Mouse (Mus musculus): Measurements from ENCODE around the gene Tamm41.

Tamm41 gene

DNA sequence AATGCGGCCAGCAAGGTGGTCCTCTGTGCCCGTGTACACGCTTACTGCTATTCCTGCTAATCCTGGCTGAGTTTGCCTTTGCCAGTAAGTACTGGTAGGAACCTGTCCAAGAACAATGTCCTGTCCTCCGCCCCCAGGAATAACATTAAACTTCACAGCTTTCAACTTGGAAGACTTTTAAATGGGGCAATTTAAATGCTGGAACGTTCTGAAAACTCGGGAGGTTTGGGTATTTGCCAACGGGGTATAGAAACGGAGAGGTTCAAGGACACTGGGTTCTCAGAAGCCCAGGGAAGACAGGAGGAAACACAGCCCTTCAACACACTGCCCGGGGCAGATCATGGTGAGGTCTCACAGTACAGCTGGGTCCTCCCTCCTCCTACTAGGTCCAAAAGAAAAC is 14.8 kb downstream of the Tamm41 start:
- no peak for DNase-seq

DNA sequence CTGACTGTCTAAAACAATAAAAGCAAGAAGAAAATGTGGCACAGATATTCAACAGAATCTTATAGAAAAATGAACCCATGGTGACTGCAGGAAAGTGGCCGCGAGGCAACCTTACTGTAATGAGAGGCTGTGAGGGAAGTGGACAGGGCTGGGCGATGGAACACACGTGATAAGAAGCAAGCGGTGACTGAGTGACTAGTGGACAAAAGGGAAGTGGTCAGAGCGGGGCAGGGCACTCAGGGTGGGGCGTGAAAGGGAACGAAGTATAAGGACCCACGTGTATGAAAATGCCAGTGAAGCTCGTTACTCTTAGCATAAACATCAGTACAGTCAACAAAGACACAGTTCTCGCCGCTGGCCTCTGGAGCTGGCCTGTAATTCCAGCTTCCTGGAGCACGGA is 22.2 kb downstream of the Tamm41 start:
- no peak for DNase-seq

DNA sequence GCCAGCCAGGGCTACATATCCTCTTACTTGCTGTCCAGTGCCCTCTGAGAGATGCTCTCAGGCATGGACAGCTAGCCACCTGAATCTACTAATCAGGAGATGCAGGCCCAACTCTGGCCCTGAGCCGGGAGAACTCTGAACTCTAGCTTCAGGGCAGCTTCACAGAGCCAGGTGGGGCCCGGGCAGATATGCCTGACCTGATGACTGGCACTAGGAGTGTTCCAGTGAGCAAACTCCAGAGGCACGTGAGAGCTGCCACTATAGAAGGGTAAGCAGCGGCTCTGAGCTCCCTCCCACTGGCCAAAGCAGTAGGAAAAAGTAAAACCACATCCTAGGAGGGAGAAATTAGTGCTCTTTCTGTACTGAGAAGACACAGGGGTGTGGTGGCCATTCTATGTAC is 24.1 kb downstream of the Tamm41 start:
- DNase-seq = peak in 1 of 2 experiments; percentile 33

DNA sequence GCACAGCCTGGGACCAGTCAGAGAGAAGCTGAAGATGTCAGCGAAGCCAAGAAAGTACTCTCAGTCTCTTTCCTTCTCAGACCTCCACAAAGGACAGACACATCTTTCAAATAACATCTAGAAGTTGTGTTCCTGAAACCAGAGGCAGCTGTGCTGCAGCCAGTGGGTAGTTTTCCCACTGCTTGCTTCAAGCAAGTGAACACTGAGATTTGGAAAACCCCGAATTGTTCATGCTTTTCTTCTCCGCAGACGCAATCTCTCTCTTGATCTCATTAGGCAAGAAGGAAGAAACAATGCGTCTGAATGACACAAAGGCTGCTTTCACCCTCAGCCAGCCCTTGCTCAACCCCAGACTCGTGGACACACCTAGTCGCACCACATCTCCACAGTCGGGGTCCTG is 25.9 kb downstream of the Tamm41 start:
- DNase-seq = no peak

DNA sequence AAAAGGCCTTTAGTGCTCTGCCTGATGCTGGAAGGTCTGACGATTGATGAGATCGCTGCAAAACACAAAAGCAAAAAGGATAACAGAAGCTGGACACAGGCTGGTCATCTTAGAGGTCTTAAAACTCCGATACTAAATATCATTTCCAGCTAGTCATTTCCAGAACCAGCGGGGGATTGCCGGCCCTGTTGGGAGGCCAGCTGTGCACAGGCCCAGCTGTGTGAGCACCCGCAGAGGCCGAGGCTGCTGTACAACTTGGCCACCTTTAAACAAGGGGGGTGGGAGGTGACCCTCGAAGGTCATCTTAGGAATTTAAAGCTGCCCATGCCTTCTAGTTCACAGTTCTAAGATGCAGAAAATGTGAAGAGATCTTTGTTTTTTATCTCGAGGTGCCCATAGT is 26.9 kb downstream of the Tamm41 start:
- no peak for DNase-seq

DNA sequence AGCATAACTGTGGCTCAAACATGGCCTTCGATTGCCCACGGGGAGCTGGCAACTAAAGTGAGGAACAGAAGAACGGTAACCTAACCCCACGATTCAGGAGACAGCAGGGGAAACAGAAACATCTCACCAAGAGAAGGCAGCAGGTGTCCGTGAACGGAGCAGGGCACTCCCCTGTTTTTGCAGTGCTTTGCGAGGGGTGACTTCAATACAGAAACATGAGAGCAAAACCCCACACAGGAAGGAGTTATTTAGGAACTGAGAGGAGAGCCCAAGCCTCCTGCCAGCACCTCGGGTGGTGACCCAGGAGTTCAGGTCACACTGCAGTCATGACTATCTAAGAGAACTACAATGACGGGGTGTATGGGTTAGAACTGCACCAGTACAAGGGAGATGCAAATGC is 27.4 kb downstream of the Tamm41 start:
- no peak for DNase-seq

DNA sequence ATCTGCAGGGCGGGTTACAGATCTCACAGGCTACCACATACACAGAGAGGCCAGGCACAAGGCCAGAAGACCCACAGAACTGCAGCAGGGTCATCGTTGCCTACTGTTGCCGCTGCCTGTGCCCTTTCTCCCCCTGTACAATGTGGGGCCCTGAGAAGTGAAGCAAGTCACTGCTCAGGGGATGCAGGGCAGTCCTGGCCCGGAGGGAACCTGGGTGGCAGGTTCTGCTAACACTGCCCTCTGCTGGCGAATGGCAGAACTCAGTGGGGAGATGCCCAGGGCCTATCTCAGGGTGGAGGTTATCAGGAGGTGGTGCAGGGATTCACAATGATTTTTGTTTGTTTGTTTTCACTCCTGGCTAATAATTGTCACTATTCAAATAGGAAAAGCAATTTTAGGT is 29.9 kb downstream of the Tamm41 start:
- DNase-seq = peak; percentile 89

DNA sequence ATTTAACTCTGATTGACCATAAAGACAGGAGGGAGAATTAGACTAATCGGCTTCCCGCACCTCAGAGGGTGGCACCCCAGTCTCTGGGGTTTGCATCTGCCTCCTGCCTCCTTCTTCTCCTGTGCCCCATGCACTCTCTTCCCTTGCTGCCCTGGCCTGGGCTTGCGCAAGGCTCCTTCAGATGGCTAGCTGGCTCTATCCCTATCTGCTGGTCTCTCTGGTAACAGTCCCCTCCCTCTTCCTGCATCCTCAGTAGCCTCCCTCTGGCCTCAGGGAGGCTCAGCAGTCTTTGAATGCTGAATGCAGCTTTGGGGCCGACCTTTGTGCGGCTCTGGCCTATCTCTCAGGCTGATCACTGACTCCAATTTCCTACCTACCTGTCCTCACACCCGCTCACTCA is 30.7 kb downstream of the Tamm41 start:
- DNase-seq = no peak

DNA sequence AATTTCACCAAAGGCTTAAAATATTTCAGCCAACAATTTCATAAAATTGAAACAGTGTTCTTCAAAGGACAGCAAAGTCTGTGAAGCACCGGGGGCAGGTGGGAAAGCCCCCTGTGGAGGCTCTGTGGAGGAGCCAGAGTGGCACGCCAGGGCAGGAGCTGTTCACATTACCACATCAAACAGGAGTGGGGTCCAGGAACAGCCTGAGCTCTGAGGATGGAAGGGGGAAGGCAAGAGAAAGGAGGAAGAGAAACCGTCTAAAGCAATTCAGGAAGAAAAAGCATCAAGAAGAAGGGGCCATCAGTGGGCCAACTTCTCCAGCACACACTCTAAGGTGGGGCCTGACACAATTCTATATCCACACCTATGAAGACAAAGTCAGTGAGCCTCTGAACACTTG is 31.6 kb downstream of the Tamm41 start:
- DNase-seq = no peak

DNA sequence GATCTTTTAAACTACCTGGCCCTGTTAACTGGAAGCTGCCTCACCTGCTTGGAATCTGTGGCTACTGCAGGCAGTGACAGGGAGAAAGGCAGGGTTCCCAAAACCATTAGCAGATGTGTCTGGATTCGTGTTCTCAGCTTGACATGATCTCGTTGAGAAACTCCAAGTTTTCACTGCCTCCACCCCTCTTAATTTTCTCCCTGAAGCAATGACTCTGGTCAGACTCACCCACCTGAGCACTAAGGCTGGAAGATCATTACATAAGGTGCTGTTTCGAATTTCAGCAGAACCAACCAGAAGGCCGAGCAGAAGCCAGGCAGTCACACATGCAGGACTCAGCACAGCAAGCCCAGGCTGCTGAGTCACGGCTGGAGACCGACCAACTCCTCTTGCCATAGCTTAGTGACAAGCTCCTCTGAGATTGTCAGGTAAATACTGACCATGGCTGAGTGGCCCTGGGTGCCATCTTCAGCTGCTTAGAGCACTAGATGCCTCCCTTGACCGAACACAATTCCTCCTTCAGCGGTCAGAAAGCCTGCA is 32.3 kb downstream of the Tamm41 start:
- DNase-seq = no peak

DNA sequence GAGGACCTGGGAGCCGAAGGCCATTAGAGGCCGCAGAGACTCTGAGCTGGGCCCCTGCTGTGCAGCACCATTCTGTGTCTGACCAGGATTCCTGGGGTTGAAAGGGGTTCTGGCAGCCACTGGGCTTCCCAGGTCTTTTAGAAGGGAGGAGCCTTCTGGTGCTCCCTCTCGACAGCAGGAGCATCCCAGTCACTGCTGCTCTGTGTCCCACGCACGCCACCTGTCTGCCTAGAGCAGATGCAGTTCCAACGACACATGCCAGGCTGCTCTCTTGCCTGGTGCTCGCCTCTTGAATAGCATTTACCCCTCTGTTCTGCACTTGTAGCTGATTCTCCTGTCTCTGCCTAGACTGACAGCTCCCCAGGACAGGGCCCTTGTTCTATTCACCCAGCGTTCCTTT is 33.0 kb downstream of the Tamm41 start:
- DNase-seq = no peak

DNA sequence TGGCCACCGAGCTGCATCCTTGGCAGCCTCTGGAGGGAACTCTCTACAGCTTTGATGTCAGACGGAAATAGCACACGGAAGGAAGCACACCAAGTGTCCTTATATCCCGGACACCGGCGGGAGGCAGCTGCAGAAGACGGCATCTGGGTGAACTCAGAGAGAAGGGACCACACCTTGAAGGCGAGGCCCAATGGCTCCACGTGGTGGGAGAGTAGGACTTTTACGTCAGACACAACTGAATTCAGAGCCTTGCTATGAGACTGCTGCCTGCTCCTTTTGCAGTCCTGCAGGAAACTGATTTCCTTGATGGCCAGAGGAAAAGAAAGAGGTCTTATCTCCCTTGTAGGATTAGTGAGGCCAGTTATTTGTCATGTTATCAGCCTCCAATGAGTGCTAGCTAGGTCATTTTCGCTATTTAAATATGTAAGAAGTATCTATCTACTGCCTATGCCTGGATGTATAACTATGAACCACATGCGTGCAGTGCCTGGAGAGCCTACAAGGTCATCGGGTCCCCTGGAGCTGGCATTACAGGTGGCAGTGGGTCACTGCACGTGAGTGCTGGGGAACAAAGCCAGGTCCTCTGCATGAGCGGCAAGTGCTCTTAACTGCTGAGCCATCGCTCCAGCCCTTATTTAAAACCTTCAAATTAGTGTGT is 39.2 kb downstream of the Tamm41 start:
- no peak for DNase-seq

DNA sequence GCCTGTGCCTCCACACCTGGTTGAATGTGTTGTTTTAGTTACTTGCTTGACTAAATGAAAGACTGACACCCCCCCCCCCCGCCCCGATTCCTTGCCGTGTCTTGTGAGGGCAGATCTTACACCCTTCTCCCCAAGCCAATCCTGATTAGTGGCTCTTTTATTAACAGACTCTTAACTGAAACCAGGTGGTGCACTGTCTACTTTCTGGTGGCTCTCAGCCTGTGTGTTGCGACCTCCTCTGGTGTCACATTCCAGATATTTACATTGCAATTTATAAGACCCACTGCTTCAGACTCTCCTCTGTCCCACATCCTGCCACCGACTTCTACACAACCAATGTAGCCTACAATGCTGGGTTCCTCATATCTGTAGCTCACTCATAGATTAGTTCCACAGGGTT is 40.2 kb downstream of the Tamm41 start:
- DNase-seq = no peak

DNA sequence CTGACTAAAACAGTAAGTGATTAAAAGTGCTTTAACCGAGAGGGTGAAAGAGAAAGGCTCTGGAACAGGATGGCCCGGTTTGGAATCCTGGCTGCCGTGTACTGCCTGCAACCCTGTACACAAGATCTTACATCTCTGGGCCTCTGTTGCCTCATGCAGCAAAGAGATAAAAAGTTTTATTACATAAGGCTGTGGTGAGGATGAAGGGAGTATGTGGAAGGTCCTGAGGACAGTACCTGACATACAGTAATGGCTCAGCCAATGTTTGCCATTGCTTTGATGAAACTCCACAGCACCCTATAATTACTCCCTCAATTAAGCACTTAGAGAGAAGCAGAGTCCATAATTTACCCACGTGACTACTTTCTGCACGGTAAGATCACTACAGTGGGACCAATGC is 40.8 kb downstream of the Tamm41 start:
- no peak for DNase-seq

DNA sequence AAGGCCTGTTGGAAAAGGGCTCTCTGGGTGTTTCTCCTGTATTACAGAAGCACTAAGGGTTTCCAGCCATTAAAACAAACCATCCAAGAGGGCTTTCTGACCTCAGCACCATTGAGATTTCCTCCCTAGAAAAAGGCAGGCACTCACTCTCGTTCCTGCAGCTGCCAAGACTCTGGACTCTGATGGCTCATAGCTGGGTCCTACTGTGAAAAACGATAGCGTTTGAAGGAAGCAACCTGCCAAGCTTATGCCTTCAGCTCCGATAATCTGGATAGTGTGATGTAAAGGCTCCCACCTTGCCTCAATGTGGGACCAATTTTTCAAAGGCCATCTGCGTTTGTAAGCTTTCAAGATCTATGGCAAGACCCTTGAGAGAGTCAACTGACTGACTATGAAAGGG is 43.6 kb downstream of the Tamm41 start:
- DNase-seq = peak; percentile 52 to 54

DNA sequence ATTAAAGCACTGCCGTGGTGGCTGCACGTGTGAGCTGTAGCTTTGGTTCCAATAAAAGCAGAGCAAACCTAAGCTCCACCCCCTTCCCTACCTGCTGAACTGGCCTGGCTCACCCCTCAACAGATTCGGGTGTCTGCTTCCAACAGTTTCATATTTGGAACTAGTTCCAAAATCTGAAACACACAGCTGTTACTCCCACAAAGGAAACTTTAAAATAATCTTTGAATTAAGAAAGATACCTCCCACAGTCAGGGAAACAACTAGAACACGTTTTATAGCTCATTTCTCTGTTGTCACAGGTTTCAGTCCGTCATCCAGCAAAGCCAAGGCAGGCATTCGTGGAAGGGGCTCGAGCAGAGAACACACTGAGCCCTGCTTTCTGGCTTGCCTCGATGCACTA is 44.0 kb downstream of the Tamm41 start:
- no peak for DNase-seq

DNA sequence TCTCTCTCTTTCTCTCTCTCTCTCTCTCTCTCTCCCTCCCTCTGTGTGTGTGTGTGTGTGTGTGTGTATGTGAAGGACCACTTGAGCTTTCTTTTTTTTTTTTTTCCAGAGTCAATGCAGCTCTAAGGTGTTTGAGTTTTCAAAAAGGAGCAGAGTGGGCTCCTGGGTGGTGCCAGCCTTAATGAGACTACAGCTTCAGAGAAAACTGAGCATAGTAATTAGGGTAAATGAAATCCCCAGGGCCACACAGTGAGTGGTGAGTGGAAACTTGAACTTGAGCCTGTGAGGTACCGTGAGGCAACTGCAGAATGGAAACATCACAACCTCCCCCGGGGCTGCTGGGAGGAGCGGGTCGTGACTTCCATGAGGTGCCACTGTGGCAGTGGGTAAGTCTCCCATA is 45.8 kb downstream of the Tamm41 start:
- DNase-seq = no peak

DNA sequence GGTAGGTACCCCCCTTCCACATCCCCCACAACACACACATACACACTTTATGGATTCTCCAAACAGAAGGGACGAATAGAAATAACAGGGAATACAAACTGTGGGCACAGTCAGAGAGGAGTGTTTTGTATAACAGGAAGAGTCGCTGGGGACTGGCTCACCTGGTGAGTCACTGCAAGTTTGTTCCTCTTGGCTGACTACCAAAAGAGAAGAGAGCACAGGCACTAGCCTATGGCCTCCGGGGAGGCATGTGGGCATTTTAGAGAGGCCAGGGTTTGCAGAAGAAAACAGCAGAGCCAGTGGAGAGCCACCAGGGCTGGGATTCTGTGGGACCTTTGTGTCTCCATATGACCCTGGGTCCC is 49.1 kb downstream of the Tamm41 start:
- peak in 1 of 2 experiments; percentile 45 for DNase-seq

DNA sequence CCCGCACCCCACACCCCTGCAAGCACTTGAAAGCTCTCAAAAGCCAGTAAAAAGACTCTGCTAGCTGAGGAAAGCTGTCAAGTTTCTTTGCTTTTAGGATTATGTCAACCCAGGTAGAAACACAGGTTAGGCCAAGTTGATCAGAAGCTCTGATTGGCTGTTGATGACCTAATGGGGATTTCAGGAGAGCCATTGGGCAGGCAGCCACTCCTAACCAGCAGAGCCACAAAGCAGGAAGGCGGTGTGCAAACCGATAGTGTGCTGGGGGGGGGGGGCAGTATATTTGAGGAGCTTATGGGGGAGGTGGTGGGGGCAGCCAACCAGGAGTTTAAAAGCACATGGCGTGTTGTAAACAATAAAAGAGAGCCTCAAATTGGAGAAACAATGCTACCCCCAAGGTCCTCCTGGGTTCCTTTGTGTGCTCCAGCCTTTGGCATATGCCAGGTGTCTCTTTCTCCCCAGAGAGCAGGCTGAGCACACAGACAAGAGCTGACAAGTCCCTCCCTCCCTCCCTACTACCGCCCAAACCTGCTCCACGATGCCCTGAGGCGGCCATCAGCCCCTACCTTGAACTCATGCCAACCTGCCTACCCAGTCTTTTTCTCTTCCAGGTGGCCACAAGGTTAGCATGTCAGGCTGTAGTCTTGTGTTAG is 49.6 kb downstream of the Tamm41 start:
- peak in 1 of 2 experiments; percentile 57 for DNase-seq

DNA sequence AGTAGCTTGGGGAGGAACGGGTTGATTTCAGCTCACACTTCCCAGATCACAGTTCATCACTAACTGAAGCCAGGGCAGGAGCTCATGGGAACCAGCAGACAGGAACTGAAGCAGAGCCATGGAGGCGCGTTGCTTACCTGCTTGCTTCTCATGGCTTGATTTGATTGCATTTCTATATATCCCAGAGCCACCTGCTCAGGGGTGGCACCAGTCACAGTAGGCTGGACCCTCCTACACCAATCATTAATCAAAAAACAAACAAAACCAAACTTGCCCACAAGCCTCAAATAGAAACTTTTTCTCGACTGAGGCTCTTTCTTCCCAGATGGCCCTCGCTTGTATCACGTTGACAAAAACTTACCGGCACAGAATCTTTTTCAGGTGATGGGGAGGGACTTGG is 55.0 kb downstream of the Tamm41 start:
- no peak for DNase-seq

DNA sequence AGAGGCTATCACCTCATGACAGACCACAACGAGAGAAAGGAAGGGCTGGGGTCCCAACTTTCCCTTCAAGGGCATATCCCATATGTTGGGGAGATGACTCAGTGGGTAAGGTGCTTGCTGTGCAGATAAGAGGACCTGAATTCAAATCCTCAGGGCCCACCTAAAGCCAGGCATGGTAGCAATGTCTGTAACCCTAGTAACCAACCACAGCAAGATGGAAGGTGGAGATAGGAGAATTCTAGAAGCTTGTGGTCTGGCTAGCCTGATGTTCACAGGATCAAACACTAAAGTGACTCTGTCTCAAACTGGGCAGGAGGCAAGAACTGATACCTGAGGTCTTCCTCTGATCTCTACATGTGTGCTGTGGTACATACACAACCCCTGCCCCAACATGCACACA is 58.0 kb downstream of the Tamm41 start:
- no peak for DNase-seq

DNA sequence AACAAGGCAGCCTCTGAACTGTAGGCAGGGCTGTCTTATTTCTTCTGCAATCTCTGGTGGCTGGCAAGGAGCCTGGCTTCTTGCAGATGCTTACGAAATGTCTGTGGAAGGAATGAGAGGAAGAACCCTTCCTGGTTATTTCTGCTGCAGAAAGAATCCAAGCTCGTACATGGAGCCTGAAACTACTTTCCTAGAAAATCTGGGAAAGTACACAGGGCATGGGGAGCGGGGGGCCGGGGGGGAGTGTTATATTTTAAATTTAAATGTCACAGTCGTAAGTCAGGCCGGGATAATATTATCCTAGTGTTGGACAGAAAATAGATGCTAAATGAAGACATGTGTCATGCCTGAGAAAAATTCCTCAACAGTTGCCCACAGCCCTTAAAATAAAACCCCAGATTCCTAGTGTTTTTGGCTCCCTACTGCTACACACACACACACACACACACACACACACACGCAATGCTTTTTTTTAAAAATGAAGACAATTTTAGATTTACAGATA is 60.7 kb downstream of the Tamm41 start:
- DNase-seq = no peak

DNA sequence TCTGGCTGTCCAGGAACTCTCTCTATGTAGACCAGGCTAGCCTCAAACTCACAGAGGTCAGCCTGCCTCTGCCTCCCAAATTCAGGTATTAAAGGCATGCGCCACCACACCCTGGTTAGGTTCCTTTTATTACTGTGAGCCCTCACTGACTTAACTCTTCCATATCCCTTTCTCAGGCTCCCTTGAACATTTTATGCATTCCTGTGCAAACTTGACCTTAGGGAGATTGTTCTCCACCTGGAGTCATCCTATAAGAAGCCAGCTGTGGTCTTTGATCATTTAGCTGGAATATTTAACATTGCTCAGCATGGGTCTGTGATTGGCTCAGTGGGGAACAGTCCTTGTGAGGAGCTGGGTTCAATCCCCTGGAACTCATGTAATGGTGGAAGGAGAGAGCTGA is 63.3 kb downstream of the Tamm41 start:
- DNase-seq = no peak

DNA sequence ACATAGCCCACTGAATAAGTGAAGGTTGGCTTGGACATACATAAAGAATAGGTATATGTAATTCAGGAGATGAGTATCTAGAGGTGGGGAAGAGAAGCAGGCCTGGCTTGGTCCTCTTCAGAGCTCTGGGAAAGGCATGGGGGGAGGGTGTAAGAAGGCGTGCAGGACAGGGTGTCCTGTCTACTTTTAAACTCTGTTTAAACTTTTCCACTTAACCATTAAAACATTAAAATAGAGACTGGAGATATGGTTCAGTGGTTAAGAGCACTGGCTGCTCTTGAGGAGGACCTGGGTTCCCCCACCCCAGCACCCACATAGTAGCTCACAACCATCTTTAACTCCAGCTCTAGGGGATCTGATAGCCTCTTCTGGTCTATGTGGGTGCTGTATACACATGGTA is 64.7 kb downstream of the Tamm41 start:
- DNase-seq = no peak

DNA sequence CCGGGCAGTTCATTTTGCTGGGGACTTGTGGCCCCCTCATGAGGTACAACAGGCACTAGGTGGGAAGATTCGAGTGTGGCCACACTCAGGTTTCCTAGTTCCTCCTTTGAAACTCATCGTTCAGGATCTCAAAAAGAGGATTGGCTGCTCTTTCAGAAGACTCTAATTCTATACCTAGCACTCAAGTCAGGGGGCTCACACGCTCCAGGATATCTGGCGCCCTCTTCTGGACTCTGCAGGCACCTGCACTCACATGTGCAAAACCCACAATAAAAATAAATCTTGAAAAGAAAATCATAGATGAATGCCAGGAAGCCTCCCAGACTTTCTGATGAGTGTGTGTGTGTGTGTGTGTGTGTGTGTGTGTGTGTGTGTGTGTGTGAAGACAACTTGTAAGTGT is 66.8 kb downstream of the Tamm41 start:
- no peak for DNase-seq

Data from kidney, postnatal 4 days (tissue).